Mouse (Mus musculus): Measurements from ENCODE around the gene Ablim1. TPM values are rescaled to one million over a fixed set of nuclear protein-coding genes. Genes with fewer than 3 reads are reported as not detected.

Ablim1 gene
- polyA plus RNA-seq, 1 experiment, result 12.2 TPM

DNA sequence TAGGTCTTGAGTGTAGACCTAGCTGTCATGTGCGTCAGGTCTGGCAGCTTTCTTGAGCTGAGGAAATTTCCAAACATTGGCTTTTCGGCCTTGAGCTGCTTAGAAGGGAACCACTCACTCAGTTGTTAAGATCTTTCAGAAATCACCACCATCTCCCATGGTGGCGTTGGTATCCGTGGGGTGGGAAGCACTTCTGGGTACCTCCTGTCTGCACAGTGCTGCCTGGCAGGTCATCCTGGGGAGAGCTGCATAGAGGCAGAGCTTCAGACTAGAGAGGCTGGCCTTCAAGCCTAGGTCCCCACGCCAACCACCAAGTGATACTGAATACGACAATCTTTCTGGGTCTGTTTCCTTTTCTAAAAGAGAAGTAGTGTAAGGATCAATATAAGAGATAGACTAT, 285.3 kb downstream of the Ablim1 start:
- H3K36me3 ChIP-seq (ENCODE audit: control insufficient read depth, insufficient read depth, low read length, poor library complexity, severe bottlenecking), result no peaks in the 10 kb centered on the region
- H3K4me3 ChIP-seq (ENCODE audit: low read depth, low read length), result no peak overlapping the region
- H3K27ac ChIP-seq (ENCODE audit: insufficient read depth, low read length), result no peak overlapping the region
- TF ChIP-seq POLR2A (IDR thresholded peaks at IDR 0.05; ENCODE audit: insufficient read depth, low read length) (no peak), EP300 (IDR thresholded peaks at IDR 0.05; ENCODE audit: insufficient read depth, low read depth, low read length) (no peak), CTCF (IDR thresholded peaks at IDR 0.05; ENCODE audit: low read depth, low read length) (no peak)
- no peaks in the 10 kb centered on the region for H3K9me3 ChIP-seq (replicated peaks; ENCODE audit: control insufficient read depth, insufficient read depth, low read length, poor library complexity, severe bottlenecking)
- H3K4me1 ChIP-seq (ENCODE audit: control insufficient read depth, insufficient read depth, low read length), result peaks cover 4% of the 10 kb centered on the region
- H3K27me3 ChIP-seq (ENCODE audit: control insufficient read depth, insufficient read depth, low read length, poor library complexity, severe bottlenecking), result no peaks in the 10 kb centered on the region
- H3K9ac ChIP-seq (ENCODE audit: low read depth, poor library complexity, severe bottlenecking), result no peak overlapping the region

DNA sequence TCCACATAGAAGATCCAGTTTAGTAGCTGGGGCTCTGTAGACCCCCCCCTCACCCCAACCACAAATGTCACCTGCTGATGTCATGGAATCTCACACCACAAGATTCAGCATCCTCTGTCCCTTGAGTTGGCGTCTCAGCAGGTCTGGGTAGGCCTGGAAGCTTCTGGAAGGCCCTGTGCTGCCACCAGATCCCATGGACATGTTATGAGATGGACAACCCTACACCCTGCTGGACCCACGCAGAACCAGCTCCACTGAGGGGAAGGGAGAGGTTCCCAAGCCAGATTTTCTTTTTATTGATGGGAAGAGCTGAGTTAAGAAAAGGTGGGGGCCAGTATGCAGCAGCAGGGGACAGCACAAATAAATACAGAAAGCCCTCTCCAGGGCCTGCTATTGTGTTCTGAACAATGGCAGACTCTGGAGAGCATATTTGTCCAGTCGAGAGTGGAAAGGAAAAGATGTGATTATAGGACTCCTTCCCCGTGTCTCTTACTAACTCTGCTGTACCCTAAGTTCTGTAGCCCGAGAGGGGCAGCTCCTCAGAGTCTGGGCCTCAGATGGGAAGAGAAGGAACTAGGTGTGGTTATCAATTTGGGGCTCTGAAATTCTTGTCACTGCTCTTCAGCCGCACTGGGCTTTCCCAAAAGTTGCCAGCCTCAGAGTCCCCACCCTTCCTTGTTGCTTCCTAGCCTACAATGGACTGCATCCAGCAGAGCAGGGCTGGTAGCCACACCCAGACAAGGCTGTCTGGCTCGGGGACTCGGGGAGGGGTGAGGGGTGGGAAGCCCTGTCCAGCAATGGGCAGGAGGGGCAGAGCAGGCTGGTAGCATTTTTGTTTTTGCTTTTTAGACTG, 286.2 kb downstream of the Ablim1 start:
- peaks cover 4% of the 10 kb centered on the region for H3K4me1 ChIP-seq (ENCODE audit: control insufficient read depth, insufficient read depth, low read length)

DNA sequence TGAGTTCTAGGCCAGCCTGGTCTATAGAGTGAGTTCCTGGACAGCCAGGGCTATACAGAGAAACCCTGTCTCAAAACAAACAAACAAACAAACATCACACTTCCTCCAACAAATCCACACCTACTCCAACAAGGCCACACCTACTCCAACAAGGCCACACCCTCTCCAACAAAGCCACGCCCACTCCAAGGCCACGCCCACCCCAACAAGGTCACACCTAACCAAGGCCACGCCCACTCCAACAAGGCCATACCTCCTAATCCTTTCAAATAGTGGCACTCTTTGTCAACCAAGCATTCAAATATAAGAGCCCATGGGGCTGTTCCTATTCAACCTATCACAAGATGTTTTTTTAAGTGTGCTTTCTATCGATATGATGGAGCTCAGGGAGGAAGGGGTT, 288.2 kb downstream of the Ablim1 start:
- Histone ChIP-seq H3K36me3 (ENCODE audit: control insufficient read depth, insufficient read depth, low read length, poor library complexity, severe bottlenecking) (no peaks in the 10 kb centered on the region), H3K4me1 (ENCODE audit: control insufficient read depth, insufficient read depth, low read length) (peaks cover 4% of the 10 kb centered on the region), H3K9ac (ENCODE audit: low read depth, poor library complexity, severe bottlenecking) (no peak overlapping the region), H3K27me3 (ENCODE audit: control insufficient read depth, insufficient read depth, low read length, poor library complexity, severe bottlenecking) (no peaks in the 10 kb centered on the region), H3K27ac (ENCODE audit: insufficient read depth, low read length) (no peak overlapping the region), H3K9me3 (replicated peaks; ENCODE audit: control insufficient read depth, insufficient read depth, low read length, poor library complexity, severe bottlenecking) (no peaks in the 10 kb centered on the region), H3K4me3 (ENCODE audit: low read depth, low read length) (no peak overlapping the region)
- TF ChIP-seq CTCF (IDR thresholded peaks at IDR 0.05; ENCODE audit: low read depth, low read length) (no peak), POLR2A (IDR thresholded peaks at IDR 0.05; ENCODE audit: insufficient read depth, low read length) (no peak), EP300 (IDR thresholded peaks at IDR 0.05; ENCODE audit: insufficient read depth, low read depth, low read length) (no peak)

More for the DNA sequence above, 286.2 kb downstream of the Ablim1 start:
- Histone ChIP-seq H3K4me3 (ENCODE audit: low read depth, low read length) (no peak overlapping the region), H3K27ac (ENCODE audit: insufficient read depth, low read length) (peak overlapping the region; percentile 34; the same call in 1 of the 2 replicates), H3K36me3 (ENCODE audit: control insufficient read depth, insufficient read depth, low read length, poor library complexity, severe bottlenecking) (no peaks in the 10 kb centered on the region), H3K27me3 (ENCODE audit: control insufficient read depth, insufficient read depth, low read length, poor library complexity, severe bottlenecking) (no peaks in the 10 kb centered on the region), H3K9me3 (replicated peaks; ENCODE audit: control insufficient read depth, insufficient read depth, low read length, poor library complexity, severe bottlenecking) (no peaks in the 10 kb centered on the region), H3K9ac (ENCODE audit: low read depth, poor library complexity, severe bottlenecking) (no peak overlapping the region)
- TF ChIP-seq POLR2A (IDR thresholded peaks at IDR 0.05; ENCODE audit: insufficient read depth, low read length), result no peak
- TF ChIP-seq EP300 (IDR thresholded peaks at IDR 0.05; ENCODE audit: insufficient read depth, low read depth, low read length), result peak; percentile 65; the same call in 1 of the 2 replicates
- TF ChIP-seq CTCF (IDR thresholded peaks at IDR 0.05; ENCODE audit: low read depth, low read length), result no peak

DNA sequence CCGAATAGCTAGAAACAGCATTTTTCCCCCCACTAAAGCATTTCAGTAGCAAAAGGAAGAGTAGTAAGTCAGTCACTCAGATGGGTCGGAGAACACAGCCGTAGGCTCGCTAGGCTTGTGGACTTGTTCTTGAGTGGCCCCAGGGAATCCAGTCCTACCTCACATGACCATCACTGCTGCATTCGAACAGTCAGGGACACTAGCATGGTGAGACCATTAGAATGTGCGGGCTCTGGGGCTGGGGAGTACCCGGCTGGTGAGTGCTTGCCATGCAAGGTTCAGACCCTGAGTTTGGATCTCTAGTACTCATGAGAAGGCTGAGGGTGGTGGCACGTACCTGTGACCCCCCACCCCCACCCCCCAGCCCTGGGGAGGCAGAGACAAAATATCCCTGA, 296.9 kb downstream of the Ablim1 start:
- TF ChIP-seq CTCF (IDR thresholded peaks at IDR 0.05; ENCODE audit: low read depth, low read length) (no peak), POLR2A (IDR thresholded peaks at IDR 0.05; ENCODE audit: insufficient read depth, low read length) (no peak), EP300 (IDR thresholded peaks at IDR 0.05; ENCODE audit: insufficient read depth, low read depth, low read length) (no peak)

DNA sequence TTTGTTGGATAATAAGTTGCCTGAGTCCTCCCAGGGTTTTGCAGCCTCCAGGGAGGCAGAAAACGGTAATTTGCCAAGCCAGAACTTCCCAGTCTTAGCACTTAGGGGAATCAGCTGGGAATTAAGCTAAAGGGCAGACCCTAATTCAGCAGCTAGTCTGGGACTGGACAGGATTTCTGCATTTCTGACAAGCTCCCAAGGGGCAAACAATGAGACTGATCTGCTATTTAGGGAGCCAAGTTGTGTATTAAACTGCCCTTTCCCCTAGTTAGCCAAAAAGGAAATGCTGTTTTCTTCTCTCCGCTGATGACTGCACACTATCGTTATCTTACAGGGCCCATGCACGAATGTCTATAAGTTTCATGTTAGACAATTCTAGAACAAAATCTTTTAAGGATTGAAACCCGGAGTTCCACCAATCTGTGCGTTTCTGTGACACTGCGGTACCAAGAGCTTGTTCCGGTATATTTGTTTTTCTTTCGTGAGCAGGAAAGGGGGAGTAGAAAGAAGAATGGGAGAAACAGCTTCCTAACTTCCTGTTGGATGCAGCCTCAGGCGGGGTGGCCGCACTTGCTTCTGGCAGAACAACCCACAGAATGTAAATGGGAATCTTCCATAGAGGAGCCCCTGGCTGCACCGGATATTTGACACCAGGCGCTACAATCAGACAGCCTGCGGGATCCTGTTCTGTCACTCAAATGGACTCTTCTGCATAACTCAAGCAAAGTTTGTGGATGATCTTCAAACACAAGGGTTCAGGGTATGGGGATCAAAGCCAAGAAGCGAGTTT, 297.5 kb downstream of the Ablim1 start:
- H3K27me3 ChIP-seq (ENCODE audit: control insufficient read depth, insufficient read depth, low read length, poor library complexity, severe bottlenecking), result no peaks in the 10 kb centered on the region
- H3K36me3 ChIP-seq (ENCODE audit: control insufficient read depth, insufficient read depth, low read length, poor library complexity, severe bottlenecking), result no peaks in the 10 kb centered on the region
- no peaks in the 10 kb centered on the region for H3K9me3 ChIP-seq (replicated peaks; ENCODE audit: control insufficient read depth, insufficient read depth, low read length, poor library complexity, severe bottlenecking)
- TF ChIP-seq EP300 (IDR thresholded peaks at IDR 0.05; ENCODE audit: insufficient read depth, low read depth, low read length) (0 out of 2 replicates have a peak, but pooled peaks have one; percentile 18), POLR2A (IDR thresholded peaks at IDR 0.05; ENCODE audit: insufficient read depth, low read length) (no peak)
- no peak overlapping the region for H3K27ac ChIP-seq (ENCODE audit: insufficient read depth, low read length)
- H3K9ac ChIP-seq (ENCODE audit: low read depth, poor library complexity, severe bottlenecking), result no peak overlapping the region
- no peak overlapping the region for H3K4me3 ChIP-seq (ENCODE audit: low read depth, low read length)
- peaks cover 3% of the 10 kb centered on the region for H3K4me1 ChIP-seq (ENCODE audit: control insufficient read depth, insufficient read depth, low read length)

More for the DNA sequence above, 296.9 kb downstream of the Ablim1 start:
- Histone ChIP-seq H3K9ac (ENCODE audit: low read depth, poor library complexity, severe bottlenecking) (no peak overlapping the region), H3K27me3 (ENCODE audit: control insufficient read depth, insufficient read depth, low read length, poor library complexity, severe bottlenecking) (no peaks in the 10 kb centered on the region), H3K4me3 (ENCODE audit: low read depth, low read length) (no peak overlapping the region), H3K36me3 (ENCODE audit: control insufficient read depth, insufficient read depth, low read length, poor library complexity, severe bottlenecking) (no peaks in the 10 kb centered on the region), H3K4me1 (ENCODE audit: control insufficient read depth, insufficient read depth, low read length) (peaks cover 3% of the 10 kb centered on the region), H3K9me3 (replicated peaks; ENCODE audit: control insufficient read depth, insufficient read depth, low read length, poor library complexity, severe bottlenecking) (no peaks in the 10 kb centered on the region), H3K27ac (ENCODE audit: insufficient read depth, low read length) (no peak overlapping the region)
